Mouse (Mus musculus): ENCODE measurements around the gene Tuba1b. TPM values are rescaled to one million over a fixed set of nuclear protein-coding genes. Genes with fewer than 3 reads are reported as not detected.

Gene Tuba1b
- polyA plus RNA-seq, 1 experiment: 148 TPM

- no peak overlapping the region for H3K4me3 ChIP-seq (ENCODE audit: control insufficient read depth, low read depth, low read length)
- H3K36me3 ChIP-seq (ENCODE audit: control insufficient read depth, insufficient read depth, low read length): no peaks in the 10 kb centered on the region
- H3K4me1 ChIP-seq (ENCODE audit: control insufficient read depth, insufficient read depth, low read length): no peaks in the 10 kb centered on the region
- TF ChIP-seq CTCF (IDR thresholded peaks at IDR 0.05; ENCODE audit: control insufficient read depth, insufficient read depth, insufficient replicate concordance, low read depth, low read length) (no peak), POLR2A (IDR thresholded peaks at IDR 0.05; ENCODE audit: control insufficient read depth, low read depth, low read length) (no peak)
- no peak overlapping the region for H3K27ac ChIP-seq (ENCODE audit: control insufficient read depth, insufficient read depth, low read depth, low read length)
- H3K27me3 ChIP-seq (ENCODE audit: control insufficient read depth, insufficient read depth, low read length): no peaks in the 10 kb centered on the region
Measured at GRCm38 (mm10) chr15:98959531-98959930, 25.2 kb upstream of the Tuba1b start.

DNA sequence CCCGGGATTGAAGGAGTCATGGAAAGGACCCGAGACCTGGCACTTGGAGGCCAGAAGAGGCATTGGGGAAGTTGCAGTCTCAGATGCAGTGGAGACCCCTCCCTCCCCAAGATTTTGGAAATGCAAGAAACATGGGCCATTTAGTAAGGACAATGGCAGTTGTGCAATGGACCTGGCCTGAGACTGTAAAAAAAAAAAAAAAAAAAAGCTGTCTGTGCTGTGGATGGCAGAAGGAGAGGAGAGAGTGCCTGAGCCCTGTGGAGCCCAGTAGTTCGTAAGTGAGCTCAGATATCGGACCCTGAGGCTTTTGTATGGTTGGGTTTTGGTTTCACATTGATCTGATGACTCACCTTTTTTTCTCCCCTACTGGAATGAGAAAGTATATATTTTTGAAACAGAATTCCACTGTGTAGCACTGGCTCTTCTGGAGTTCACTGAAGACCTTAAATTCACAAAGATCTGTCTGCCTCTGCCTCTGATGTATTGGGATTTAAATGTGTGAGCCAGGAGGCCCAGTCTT, 24.6 kb upstream of the Tuba1b start:
- Histone ChIP-seq H3K4me3 (ENCODE audit: control insufficient read depth, low read depth, low read length) (no peak overlapping the region), H3K27ac (ENCODE audit: control insufficient read depth, insufficient read depth, low read depth, low read length) (no peak overlapping the region), H3K4me1 (ENCODE audit: control insufficient read depth, insufficient read depth, low read length) (no peaks in the 10 kb centered on the region), H3K36me3 (ENCODE audit: control insufficient read depth, insufficient read depth, low read length) (no peaks in the 10 kb centered on the region), H3K27me3 (ENCODE audit: control insufficient read depth, insufficient read depth, low read length) (no peaks in the 10 kb centered on the region)
- no peak for TF ChIP-seq POLR2A (IDR thresholded peaks at IDR 0.05; ENCODE audit: control insufficient read depth, low read depth, low read length)
- TF ChIP-seq CTCF (IDR thresholded peaks at IDR 0.05; ENCODE audit: control insufficient read depth, insufficient read depth, insufficient replicate concordance, low read depth, low read length): no peak

GRCm38 (mm10) chr15:98957475-98957874, 23.1 kb upstream of the Tuba1b start:
- no peak overlapping the region for H3K4me3 ChIP-seq (ENCODE audit: control insufficient read depth, low read depth, low read length)
- no peak for TF ChIP-seq CTCF (IDR thresholded peaks at IDR 0.05; ENCODE audit: control insufficient read depth, insufficient read depth, insufficient replicate concordance, low read depth, low read length)
- no peak for TF ChIP-seq POLR2A (IDR thresholded peaks at IDR 0.05; ENCODE audit: control insufficient read depth, low read depth, low read length)

GRCm38 (mm10) chr15:98956000-98956399, 21.6 kb upstream of the Tuba1b start:
- no peak overlapping the region for H3K4me3 ChIP-seq (ENCODE audit: control insufficient read depth, low read depth, low read length)
- no peaks in the 10 kb centered on the region for H3K36me3 ChIP-seq (ENCODE audit: control insufficient read depth, insufficient read depth, low read length)
- H3K4me1 ChIP-seq (ENCODE audit: control insufficient read depth, insufficient read depth, low read length): peaks cover 2% of the 10 kb centered on the region
- no peaks in the 10 kb centered on the region for H3K27me3 ChIP-seq (ENCODE audit: control insufficient read depth, insufficient read depth, low read length)
- TF ChIP-seq POLR2A (IDR thresholded peaks at IDR 0.05; ENCODE audit: control insufficient read depth, low read depth, low read length) (no peak), CTCF (IDR thresholded peaks at IDR 0.05; ENCODE audit: control insufficient read depth, insufficient read depth, insufficient replicate concordance, low read depth, low read length) (no peak)
- no peak overlapping the region for H3K27ac ChIP-seq (ENCODE audit: control insufficient read depth, insufficient read depth, low read depth, low read length)

More at GRCm38 (mm10) chr15:98957475-98957874, 23.1 kb upstream of the Tuba1b start:
- Histone ChIP-seq H3K27me3 (ENCODE audit: control insufficient read depth, insufficient read depth, low read length) (no peaks in the 10 kb centered on the region), H3K36me3 (ENCODE audit: control insufficient read depth, insufficient read depth, low read length) (no peaks in the 10 kb centered on the region), H3K27ac (ENCODE audit: control insufficient read depth, insufficient read depth, low read depth, low read length) (no peak overlapping the region), H3K4me1 (ENCODE audit: control insufficient read depth, insufficient read depth, low read length) (peaks cover 2% of the 10 kb centered on the region)

DNA sequence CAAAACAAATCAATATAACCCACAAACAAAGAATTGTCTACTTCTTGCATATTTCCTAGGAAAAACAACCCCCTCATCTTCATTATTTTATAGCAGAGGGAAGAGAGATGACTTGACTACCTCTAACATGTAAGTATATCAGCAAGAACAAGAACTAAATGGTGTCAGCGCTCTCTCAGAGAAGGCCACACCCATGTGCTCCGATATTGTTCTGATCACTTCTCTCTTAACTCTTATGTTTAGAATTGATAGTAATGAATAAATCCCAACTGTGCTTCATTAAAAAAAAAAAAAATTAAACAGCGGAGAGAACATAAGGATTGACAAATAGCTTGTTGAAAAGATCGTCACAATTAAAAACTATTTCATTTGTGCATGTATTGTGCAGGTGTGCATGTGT, 21.0 kb upstream of the Tuba1b start:
- no peak for TF ChIP-seq CTCF (IDR thresholded peaks at IDR 0.05; ENCODE audit: control insufficient read depth, insufficient read depth, insufficient replicate concordance, low read depth, low read length)
- no peak for TF ChIP-seq POLR2A (IDR thresholded peaks at IDR 0.05; ENCODE audit: control insufficient read depth, low read depth, low read length)
- H3K4me3 ChIP-seq (ENCODE audit: control insufficient read depth, low read depth, low read length): no peak overlapping the region
- no peak overlapping the region for H3K27ac ChIP-seq (ENCODE audit: control insufficient read depth, insufficient read depth, low read depth, low read length)

GRCm38 (mm10) chr15:98954425-98955253, 20.3 kb upstream of the Tuba1b start:
- TF ChIP-seq POLR2A (IDR thresholded peaks at IDR 0.05; ENCODE audit: control insufficient read depth, low read depth, low read length) (0 out of 2 replicates have a peak, but pooled peaks have one; percentile 16), CTCF (IDR thresholded peaks at IDR 0.05; ENCODE audit: control insufficient read depth, insufficient read depth, insufficient replicate concordance, low read depth, low read length) (no peak)

More for the DNA sequence above, 21.0 kb upstream of the Tuba1b start:
- Histone ChIP-seq H3K36me3 (ENCODE audit: control insufficient read depth, insufficient read depth, low read length) (no peaks in the 10 kb centered on the region), H3K4me1 (ENCODE audit: control insufficient read depth, insufficient read depth, low read length) (peaks cover 2% of the 10 kb centered on the region), H3K27me3 (ENCODE audit: control insufficient read depth, insufficient read depth, low read length) (no peaks in the 10 kb centered on the region)

More at GRCm38 (mm10) chr15:98954425-98955253, 20.3 kb upstream of the Tuba1b start:
- Histone ChIP-seq H3K36me3 (ENCODE audit: control insufficient read depth, insufficient read depth, low read length) (no peaks in the 10 kb centered on the region), H3K27ac (ENCODE audit: control insufficient read depth, insufficient read depth, low read depth, low read length) (peak overlapping the region; percentile 3), H3K4me3 (ENCODE audit: control insufficient read depth, low read depth, low read length) (no peak overlapping the region), H3K27me3 (ENCODE audit: control insufficient read depth, insufficient read depth, low read length) (no peaks in the 10 kb centered on the region), H3K4me1 (ENCODE audit: control insufficient read depth, insufficient read depth, low read length) (peaks cover 2% of the 10 kb centered on the region)

Measured in testis, adult 2 months (tissue).